Mouse (Mus musculus) T-cell, adult 2 months (primary cell): ENCODE data around the gene Ear1.
"Not testable (repeated sequence)": the region's sequence is repeated elsewhere in the genome, so short reads cannot be mapped to it uniquely, and the experiment has no call there.

ENCODE experiments used
- DNase-seq: peaks from one replicate; pipeline ENCODE4 v3.0.0; 2022; ENCODE audit warnings: low spot score

Ear1 gene

GRCm38 (mm10) chr14:43796069-43796904, 79.0 kb downstream of the Ear1 start:
- DNase-seq = no peak

- DNase-seq = not testable (repeated sequence)
These were observed 81.5 kb downstream of the Ear1 start for GRCm38 (mm10) chr14:43793811-43794210.

GRCm38 (mm10) chr14:43784645-43785044, 90.7 kb downstream of the Ear1 start, which contains the start of gene Gm8180:
Gene Gm8180 (minus strand): TSS chr14:43784745.
- not testable (repeated sequence) for DNase-seq
